Mouse (Mus musculus) kidney, embryonic 15.5 days (tissue): ENCODE results near the gene Kiss1. TPM values are rescaled to one million over a fixed set of nuclear protein-coding genes. Genes with fewer than 3 reads are reported as not detected.

Experiments
- ATAC-seq: fragments of 200-750 bp; cut with Nextera tagmentation; replicated peaks from 2 replicates; pipeline ENCODE4 v1.8.0; 2017; ENCODE audit warnings: moderate TSS enrichment; ENCODE audit not compliant: low FRiP score
- H3K27ac ChIP-seq: fragments of 300-500 bp; sonication (generic); 2 replicates; pipeline ENCODE4 v1.5.1; 2015; ENCODE audit warnings: mild to moderate bottlenecking, inconsistent platforms
- H3K27me3 ChIP-seq: fragments of 300-500 bp; sonication (generic); 2 replicates; pipeline ENCODE4 v1.6.1; 2015; ENCODE audit warnings: inconsistent platforms
- H3K36me3 ChIP-seq: fragments of 300-500 bp; sonication (generic); 2 replicates; pipeline ENCODE4 v1.6.1; 2015; ENCODE audit warnings: inconsistent platforms
- H3K4me1 ChIP-seq: fragments of 300-500 bp; sonication (generic); 2 replicates; pipeline ENCODE4 v1.6.1; 2015; ENCODE audit warnings: inconsistent platforms
- H3K4me2 ChIP-seq: fragments of 300-500 bp; sonication (generic); 2 replicates; pipeline ENCODE4 v1.6.1; 2015; ENCODE audit warnings: moderate library complexity, mild to moderate bottlenecking, inconsistent platforms
- H3K4me3 ChIP-seq: fragments of 300-500 bp; sonication (generic); replicated peaks from 2 replicates; pipeline ENCODE4 v1.5.1; 2015; ENCODE audit warnings: mild to moderate bottlenecking, inconsistent platforms
- H3K9ac ChIP-seq: fragments of 300-500 bp; sonication (generic); 2 replicates; pipeline ENCODE4 v1.6.1; 2015; ENCODE audit warnings: mild to moderate bottlenecking, inconsistent platforms
- H3K9me3 ChIP-seq: fragments of 300-500 bp; sonication (generic); replicated peaks from 2 replicates; pipeline ENCODE4 v1.6.1; 2016; ENCODE audit warnings: inconsistent platforms
- WGBS: fragments of 180-500 bp; shearing (Covaris S2); methylation state at CpG from one replicate; pipeline ENCODE4 v1.1.7; 2015; ENCODE audit warnings: mixed read lengths; 5-methylcytosine and 5-hydroxymethylcytosine counted together
- polyA plus RNA-seq: library from polyadenylated mRNA; unstranded; fragments of >200 nt; fragmentation: Nextera tagmentation; extraction: Ambion mirVana; gene quantifications from 2 replicates; pipeline ENCODE4 v1.2.1, GENCODE M21; 2015

Gene Kiss1
- polyA plus RNA-seq, 1 experiment from 2014 or later: not detected

GRCm38 (mm10) chr1:133364022-133364630, 42.5 kb downstream of the Kiss1 start:
- H3K27me3 ChIP-seq: peaks cover 32% of the 10 kb centered on the region
- ATAC-seq: 0 out of 2 replicates have a peak, but pooled peaks have one; percentile 1
- peak overlapping the region; percentile 55 for H3K9ac ChIP-seq
- peak overlapping the region; percentile 93 for H3K4me2 ChIP-seq
- H3K4me1 ChIP-seq: peaks cover 29% of the 10 kb centered on the region
- no peak overlapping the region for H3K27ac ChIP-seq
- no peaks in the 10 kb centered on the region for H3K9me3 ChIP-seq
- WGBS: 3% methylated on average over 27 of the region's 27 CpGs
- H3K4me3 ChIP-seq: peak overlapping the region; percentile 63
- H3K36me3 ChIP-seq: no peaks in the 10 kb centered on the region

- H3K9ac ChIP-seq: no peak overlapping the region
- no peak overlapping the region for H3K4me2 ChIP-seq
- ATAC-seq: no peak
These were observed 43.2 kb downstream of the Kiss1 start for GRCm38 (mm10) chr1:133364890-133365289.

GRCm38 (mm10) chr1:133366951-133367605, 45.4 kb downstream of the Kiss1 start:
- Histone ChIP-seq H3K9ac (no peak overlapping the region), H3K27me3 (peaks cover 29% of the 10 kb centered on the region), H3K9me3 (no peaks in the 10 kb centered on the region), H3K27ac (no peak overlapping the region), H3K4me2 (no peak overlapping the region), H3K4me3 (no peak overlapping the region), H3K36me3 (no peaks in the 10 kb centered on the region), H3K4me1 (peaks cover 30% of the 10 kb centered on the region)
- no peak for ATAC-seq
- WGBS: 40% methylated on average over 10 of the region's 10 CpGs

More at GRCm38 (mm10) chr1:133364890-133365289, 43.2 kb downstream of the Kiss1 start:
- Histone ChIP-seq H3K4me1 (peaks cover 29% of the 10 kb centered on the region), H3K9me3 (no peaks in the 10 kb centered on the region), H3K36me3 (no peaks in the 10 kb centered on the region), H3K4me3 (no peak overlapping the region), H3K27ac (no peak overlapping the region), H3K27me3 (peaks cover 32% of the 10 kb centered on the region)
- WGBS: 67% methylated on average over 2 of the region's 2 CpGs

GRCm38 (mm10) chr1:133367606-133368488, 46.2 kb downstream of the Kiss1 start:
- Histone ChIP-seq H3K36me3 (no peaks in the 10 kb centered on the region), H3K9me3 (no peaks in the 10 kb centered on the region), H3K27ac (no peak overlapping the region), H3K27me3 (peaks cover 29% of the 10 kb centered on the region), H3K4me3 (no peak overlapping the region), H3K9ac (no peak overlapping the region), H3K4me2 (peak overlapping the region; percentile 1; the same call in 1 of the 2 replicates), H3K4me1 (peaks cover 32% of the 10 kb centered on the region)
- ATAC-seq: no peak
- 15% methylated on average over 11 of the region's 11 CpGs for WGBS

GRCm38 (mm10) chr1:133368644-133369043, 47.0 kb downstream of the Kiss1 start:
- WGBS: 60% methylated on average over 10 of the region's 10 CpGs
- no peak overlapping the region for H3K9ac ChIP-seq
- no peak overlapping the region for H3K4me3 ChIP-seq
- no peak for ATAC-seq
- no peak overlapping the region for H3K27ac ChIP-seq
- H3K9me3 ChIP-seq: no peaks in the 10 kb centered on the region
- H3K36me3 ChIP-seq: no peaks in the 10 kb centered on the region
- no peak overlapping the region for H3K4me2 ChIP-seq
- H3K4me1 ChIP-seq: peaks cover 30% of the 10 kb centered on the region
- H3K27me3 ChIP-seq: peaks cover 29% of the 10 kb centered on the region

- H3K4me3 ChIP-seq: no peak overlapping the region
- ATAC-seq: no peak
- no peak overlapping the region for H3K4me2 ChIP-seq
- 67% methylated on average over 4 of the region's 4 CpGs for WGBS
- H3K27ac ChIP-seq: no peak overlapping the region
- H3K27me3 ChIP-seq: peaks cover 12% of the 10 kb centered on the region
- H3K9me3 ChIP-seq: no peaks in the 10 kb centered on the region
- no peaks in the 10 kb centered on the region for H3K36me3 ChIP-seq
- H3K4me1 ChIP-seq: peaks cover 20% of the 10 kb centered on the region
- no peak overlapping the region for H3K9ac ChIP-seq
These were observed 48.7 kb downstream of the Kiss1 start for GRCm38 (mm10) chr1:133370352-133370751.

GRCm38 (mm10) chr1:133371431-133371830, 49.8 kb downstream of the Kiss1 start:
- H3K36me3 ChIP-seq: no peaks in the 10 kb centered on the region
- H3K4me1 ChIP-seq: peaks cover 20% of the 10 kb centered on the region
- WGBS: 79% methylated on average over 6 of the region's 6 CpGs
- H3K9me3 ChIP-seq: no peaks in the 10 kb centered on the region
- no peak for ATAC-seq
- H3K27me3 ChIP-seq: peaks cover 3% of the 10 kb centered on the region; the same call in 1 of the 2 replicates
- H3K4me2 ChIP-seq: no peak overlapping the region
- H3K4me3 ChIP-seq: no peak overlapping the region
- H3K27ac ChIP-seq: no peak overlapping the region
- no peak overlapping the region for H3K9ac ChIP-seq

- Histone ChIP-seq H3K36me3 (no peaks in the 10 kb centered on the region), H3K4me2 (no peak overlapping the region), H3K4me1 (peaks cover 20% of the 10 kb centered on the region), H3K27ac (no peak overlapping the region), H3K27me3 (no peaks in the 10 kb centered on the region), H3K9me3 (no peaks in the 10 kb centered on the region), H3K9ac (no peak overlapping the region), H3K4me3 (no peak overlapping the region)
- WGBS: 49% methylated on average over 8 of the region's 8 CpGs
- no peak for ATAC-seq
These were observed 50.4 kb downstream of the Kiss1 start for GRCm38 (mm10) chr1:133372113-133372512.

GRCm38 (mm10) chr1:133375696-133376346, 54.1 kb downstream of the Kiss1 start:
- Histone ChIP-seq H3K9me3 (no peaks in the 10 kb centered on the region), H3K27ac (no peak overlapping the region), H3K9ac (no peak overlapping the region), H3K4me2 (no peak overlapping the region), H3K27me3 (no peaks in the 10 kb centered on the region), H3K4me1 (peaks cover 32% of the 10 kb centered on the region), H3K36me3 (no peaks in the 10 kb centered on the region), H3K4me3 (no peak overlapping the region)
- WGBS: 50% methylated on average over 10 of the region's 10 CpGs
- ATAC-seq: peak; percentile 59

- no peak for ATAC-seq
- WGBS: 61% methylated on average over 5 of the region's 5 CpGs
- H3K4me3 ChIP-seq: no peak overlapping the region
These were observed 55.9 kb downstream of the Kiss1 start for GRCm38 (mm10) chr1:133377547-133377946.

More at GRCm38 (mm10) chr1:133377547-133377946, 55.9 kb downstream of the Kiss1 start:
- peaks cover 33% of the 10 kb centered on the region for H3K4me1 ChIP-seq
- no peak overlapping the region for H3K9ac ChIP-seq
- H3K27ac ChIP-seq: no peak overlapping the region
- no peaks in the 10 kb centered on the region for H3K9me3 ChIP-seq
- no peaks in the 10 kb centered on the region for H3K27me3 ChIP-seq
- no peaks in the 10 kb centered on the region for H3K36me3 ChIP-seq
- H3K4me2 ChIP-seq: no peak overlapping the region
